In the genomic region with DNA sequence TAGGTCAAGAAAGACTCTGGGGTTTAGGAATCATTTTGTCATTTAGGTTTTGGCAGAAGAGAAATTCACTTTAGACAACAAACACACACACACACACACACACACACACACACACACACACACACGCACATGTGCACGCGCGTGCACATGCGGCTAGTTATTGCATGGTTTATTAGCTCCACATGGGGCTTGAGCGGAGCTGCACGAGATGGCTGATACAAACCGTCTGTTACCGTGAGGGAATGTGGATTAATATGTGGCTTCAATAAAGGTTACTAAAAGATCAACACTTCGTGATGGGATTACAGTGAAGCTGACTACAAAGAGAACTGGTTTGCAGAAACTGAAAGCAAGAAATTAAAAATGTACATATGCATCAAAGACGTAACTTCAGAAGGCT, we compare ENCODE assay signal across 28 mouse cellular contexts.
A peak's percentile ranks its signal among the peaks of the same experiment; 100 is the strongest.
DNase-seq lines count a peak whose midpoint lies in the region; ATAC-seq and TF ChIP-seq lines count a peak whose summit lies in the region.
"Had no signal": no experiment of that assay in that cellular context is flagged by ENCODE, and none has a peak within 500 bp of the region (broad histone marks: within the 10 kb centered on the region; RNA-seq: fewer than 3 reads in every experiment).

No protein-coding gene starts in this region.

- peaks cover 27% of the 10 kb centered on the region for H3K4me1 ChIP-seq in lung, embryonic 16.5 days (replicated peaks; ENCODE audit: control insufficient read depth, insufficient read depth, low read length)
- H3K4me1 ChIP-seq in lung, postnatal 0 days (ENCODE audit: insufficient read depth, low read depth, low read length), result peaks cover 8% of the 10 kb centered on the region; the same call in 1 of the 2 replicates
- H3K4me1 ChIP-seq in embryonic facial prominence, embryonic 15.5 days, result peaks cover 45% of the 10 kb centered on the region
- H3K4me1 ChIP-seq in limb, embryonic 14.5 days (ENCODE audit: control insufficient read depth, insufficient read depth, low read length), result peaks cover 25% of the 10 kb centered on the region
- H3K4me1 ChIP-seq in forebrain, embryonic 10.5 days, result peaks cover 17% of the 10 kb centered on the region; the same call in 1 of the 2 replicates
- H3K4me1 ChIP-seq in hindbrain, embryonic 14.5 days (replicated peaks; ENCODE audit: control insufficient read depth, insufficient read depth, low read length), result no peaks in the 10 kb centered on the region
- H3K4me1 ChIP-seq: midbrain, embryonic 10.5 days; midbrain, embryonic 15.5 days had no signal

- H3K4me2 ChIP-seq in lung, embryonic 16.5 days (ENCODE audit: low read depth, low read length), result no peak overlapping the region
- no peak overlapping the region for H3K4me2 ChIP-seq in lung, postnatal 0 days (replicated peaks; ENCODE audit: low read depth, low read length)
- H3K4me2 ChIP-seq in embryonic facial prominence, embryonic 15.5 days (replicated peaks), result no peak overlapping the region
- no peak overlapping the region for H3K4me2 ChIP-seq in limb, embryonic 14.5 days (replicated peaks; ENCODE audit: low read depth, low read length, severe bottlenecking)
- H3K4me2 ChIP-seq in hindbrain, embryonic 14.5 days (replicated peaks), result no peak overlapping the region
- H3K4me2 ChIP-seq: heart, embryonic 12.5 days; hindbrain, embryonic 13.5 days; liver, embryonic 15.5 days; midbrain, embryonic 15.5 days had no signal

- WGBS in lung, embryonic 16.5 days, result 62% methylated on average over 11 of the region's 11 CpGs
- WGBS in lung, postnatal 0 days, result 71% methylated on average over 11 of the region's 11 CpGs
- 37% methylated on average over 11 of the region's 11 CpGs for WGBS in embryonic facial prominence, embryonic 15.5 days
- WGBS in limb, embryonic 14.5 days, result 21% methylated on average over 11 of the region's 11 CpGs
- 79% methylated on average over 11 of the region's 11 CpGs for WGBS in forebrain, embryonic 10.5 days
- WGBS in hindbrain, embryonic 14.5 days, result 66% methylated on average over 11 of the region's 11 CpGs

- no peaks in the 10 kb centered on the region for H3K9me3 ChIP-seq in lung, embryonic 16.5 days (ENCODE audit: control insufficient read depth, low read length)
- H3K9me3 ChIP-seq in lung, postnatal 0 days (ENCODE audit: low read length), result no peaks in the 10 kb centered on the region
- no peaks in the 10 kb centered on the region for H3K9me3 ChIP-seq in embryonic facial prominence, embryonic 15.5 days (replicated peaks)
- H3K9me3 ChIP-seq in limb, embryonic 14.5 days (ENCODE audit: control insufficient read depth, low read length), result no peaks in the 10 kb centered on the region
- no peaks in the 10 kb centered on the region for H3K9me3 ChIP-seq in forebrain, embryonic 10.5 days
- no peaks in the 10 kb centered on the region for H3K9me3 ChIP-seq in hindbrain, embryonic 14.5 days (ENCODE audit: control insufficient read depth, low read length)
- H3K9me3 ChIP-seq: heart, embryonic 12.5 days; hindbrain, embryonic 13.5 days; liver, embryonic 15.5 days; midbrain, embryonic 10.5 days; midbrain, embryonic 15.5 days had no signal

- peak overlapping the region; percentile 36 for H3K27ac ChIP-seq in lung, embryonic 16.5 days (ENCODE audit: low read length)
- no peak overlapping the region for H3K27ac ChIP-seq in lung, postnatal 0 days (ENCODE audit: low read length)
- H3K27ac ChIP-seq in embryonic facial prominence, embryonic 15.5 days (replicated peaks), result peak overlapping the region; percentile 84
- H3K27ac ChIP-seq in limb, embryonic 14.5 days (replicated peaks; ENCODE audit: low read depth, low read length), result peak overlapping the region; percentile 26; the same call in 1 of the 2 replicates
- no peak overlapping the region for H3K27ac ChIP-seq in forebrain, embryonic 10.5 days
- H3K27ac ChIP-seq in hindbrain, embryonic 14.5 days, result no peak overlapping the region
- H3K27ac ChIP-seq: hindbrain, embryonic 13.5 days; liver, embryonic 15.5 days; midbrain, embryonic 10.5 days; midbrain, embryonic 15.5 days had no signal

- TF ChIP-seq EP300 in lung, postnatal 0 days (IDR thresholded peaks at IDR 0.05), result no peak

- no peak overlapping the region for H3K4me3 ChIP-seq in lung, embryonic 16.5 days (ENCODE audit: low read length)
- H3K4me3 ChIP-seq in lung, postnatal 0 days (ENCODE audit: low read depth, low read length), result no peak overlapping the region
- H3K4me3 ChIP-seq in embryonic facial prominence, embryonic 15.5 days (replicated peaks), result no peak overlapping the region
- H3K4me3 ChIP-seq in limb, embryonic 14.5 days (replicated peaks; ENCODE audit: low read length), result no peak overlapping the region
- no peak overlapping the region for H3K4me3 ChIP-seq in forebrain, embryonic 10.5 days
- no peak overlapping the region for H3K4me3 ChIP-seq in hindbrain, embryonic 14.5 days (replicated peaks; ENCODE audit: low read length)
- H3K4me3 ChIP-seq: heart, embryonic 12.5 days; hindbrain, embryonic 13.5 days; layer of hippocampus, adult 2 months; liver, embryonic 15.5 days; midbrain, embryonic 10.5 days; midbrain, embryonic 15.5 days had no signal

- no peaks in the 10 kb centered on the region for H3K36me3 ChIP-seq in lung, embryonic 16.5 days (ENCODE audit: control insufficient read depth, insufficient read depth, low read length)
- no peaks in the 10 kb centered on the region for H3K36me3 ChIP-seq in lung, postnatal 0 days (ENCODE audit: insufficient read depth, low read length)
- no peaks in the 10 kb centered on the region for H3K36me3 ChIP-seq in embryonic facial prominence, embryonic 15.5 days
- no peaks in the 10 kb centered on the region for H3K36me3 ChIP-seq in limb, embryonic 14.5 days (ENCODE audit: control insufficient read depth, insufficient read depth, low read length)
- H3K36me3 ChIP-seq in forebrain, embryonic 10.5 days (replicated peaks), result no peaks in the 10 kb centered on the region
- no peaks in the 10 kb centered on the region for H3K36me3 ChIP-seq in hindbrain, embryonic 14.5 days (replicated peaks; ENCODE audit: control insufficient read depth, insufficient read depth)
- H3K36me3 ChIP-seq: hindbrain, embryonic 13.5 days; liver, embryonic 15.5 days; midbrain, embryonic 10.5 days; midbrain, embryonic 15.5 days had no signal

- peak; percentile 20; the same call in 1 of the 2 replicates for ATAC-seq in lung, embryonic 16.5 days (ENCODE audit: low read depth)
- ATAC-seq in lung, postnatal 0 days, result no peak
- ATAC-seq in embryonic facial prominence, embryonic 15.5 days (ENCODE audit: insufficient number of reproducible peaks, low FRiP score, low TSS enrichment, low read depth), result no peak
- ATAC-seq in limb, embryonic 14.5 days (ENCODE audit: low FRiP score, low read depth), result peak; percentile 43; the same call in 1 of the 2 replicates
- ATAC-seq in hindbrain, embryonic 14.5 days (ENCODE audit: low FRiP score), result no peak
- ATAC-seq: CD4-positive, CD25-positive, alpha-beta regulatory T cell, adult 4 months; forebrain, embryonic 14.5 days; inflammation-experienced regulatory T-cells, adult 6 months; midbrain, embryonic 15.5 days had no signal

- no peak for TF ChIP-seq CTCF in lung, postnatal 0 days (IDR thresholded peaks at IDR 0.05)

- H3K9ac ChIP-seq in lung, embryonic 16.5 days (ENCODE audit: low read length), result no peak overlapping the region
- no peak overlapping the region for H3K9ac ChIP-seq in lung, postnatal 0 days (replicated peaks; ENCODE audit: low read depth)
- H3K9ac ChIP-seq in embryonic facial prominence, embryonic 15.5 days, result no peak overlapping the region
- H3K9ac ChIP-seq in limb, embryonic 14.5 days (ENCODE audit: low read depth, low read length, severe bottlenecking), result no peak overlapping the region
- H3K9ac ChIP-seq in hindbrain, embryonic 14.5 days, result no peak overlapping the region
- H3K9ac ChIP-seq: heart, embryonic 12.5 days; hindbrain, embryonic 13.5 days; liver, embryonic 15.5 days; midbrain, embryonic 15.5 days had no signal

- no peaks in the 10 kb centered on the region for H3K27me3 ChIP-seq in lung, embryonic 16.5 days (ENCODE audit: control insufficient read depth, insufficient read depth, low read depth, low read length)
- no peaks in the 10 kb centered on the region for H3K27me3 ChIP-seq in lung, postnatal 0 days (replicated peaks; ENCODE audit: insufficient read depth, low read length)
- no peaks in the 10 kb centered on the region for H3K27me3 ChIP-seq in embryonic facial prominence, embryonic 15.5 days
- H3K27me3 ChIP-seq in limb, embryonic 14.5 days (ENCODE audit: control insufficient read depth, insufficient read depth, low read length), result peaks cover 4% of the 10 kb centered on the region; the same call in 1 of the 2 replicates
- no peaks in the 10 kb centered on the region for H3K27me3 ChIP-seq in forebrain, embryonic 10.5 days (ENCODE audit: poor library complexity, severe bottlenecking)
- no peaks in the 10 kb centered on the region for H3K27me3 ChIP-seq in hindbrain, embryonic 14.5 days (ENCODE audit: control insufficient read depth, insufficient read depth, low read length)
- H3K27me3 ChIP-seq: heart, embryonic 12.5 days; hindbrain, embryonic 13.5 days; liver, embryonic 15.5 days; midbrain, embryonic 15.5 days had no signal

- no peak for TF ChIP-seq POLR2A in limb, embryonic 14.5 days (IDR thresholded peaks at IDR 0.05; ENCODE audit: borderline replicate concordance, extremely low read depth, insufficient read depth, insufficient read length)

- DNase-seq in lung, postnatal 0 days (ENCODE audit: low spot score), result no peak
- peak; percentile 40 for DNase-seq in limb, embryonic 14.5 days (ENCODE audit: low spot score)
- no peak for DNase-seq in cerebellum, adult 11-12 months
- no peak for DNase-seq in forebrain, embryonic 10.5 days (ENCODE audit: extremely low spot score, low spot score)
- no peak for DNase-seq in hindbrain, embryonic 14.5 days (ENCODE audit: low spot score)
- DNase-seq: adrenal gland, postnatal 25 days; cerebellum, adult 2 months; cerebellum, postnatal 14 days; gastrocnemius, postnatal 25 days; heart, adult 11 months; heart, postnatal 4 days; kidney, adult 2 months; kidney, postnatal 36 days; liver; right cerebral cortex, adult 18-20 months; thymus, adult 18-20 months; thymus, postnatal 36 days had no signal

Comparison
In these comparisons a context has a peak if more than half of its experiments do, and no peak if none do; other contexts are left out.
1. ATAC-seq: peak in lung, embryonic 16.5 days (single experiment) and limb, embryonic 14.5 days (single experiment); none in lung, postnatal 0 days (single experiment), embryonic facial prominence, embryonic 15.5 days (single experiment) and hindbrain, embryonic 14.5 days (single experiment).
2. H3K27ac ChIP-seq: peak in lung, embryonic 16.5 days (single experiment), embryonic facial prominence, embryonic 15.5 days (single experiment) and limb, embryonic 14.5 days (single experiment); none in lung, postnatal 0 days (single experiment), forebrain, embryonic 10.5 days (single experiment) and hindbrain, embryonic 14.5 days (single experiment).